Mouse (Mus musculus) left cerebral cortex, postnatal 25 days (tissue): Measurements from ENCODE around the gene Map3k7. TPM values are rescaled to one million over a fixed set of nuclear protein-coding genes. Genes with fewer than 3 reads are reported as not detected.
"Not testable (repeated sequence)": the region's sequence is repeated elsewhere in the genome, so short reads cannot be mapped to it uniquely, and the experiment has no call there.

Experiments used
- DNase-seq, 2 experiments: peaks; one replicate each; pipeline ENCODE4 v3.0.0; 2022; ENCODE audit warnings: low spot score in 2 of 2, mixed read lengths in 1 of 2
- intact Hi-C: fragments of 180-260 bp; cut with DNase I; formaldehyde crosslinking; loops from one replicate; pipeline ENCODE4 v1.15.1; 2025
- total RNA-seq, 2 experiments: library from RNA; stranded (reverse); gene quantifications; 2 replicates each; pipeline ENCODE4 v1.2.3; 2021

Map3k7 gene
- total RNA-seq, 2 experiments from 2014 or later: 40.1 to 45.1 TPM

GRCm38 (mm10) chr4:31972181-31972580, 8.3 kb downstream of the Map3k7 start:
- intact Hi-C loops: no loop called here
- DNase-seq: peak in 1 of 2 experiments; percentile 23

DNA sequence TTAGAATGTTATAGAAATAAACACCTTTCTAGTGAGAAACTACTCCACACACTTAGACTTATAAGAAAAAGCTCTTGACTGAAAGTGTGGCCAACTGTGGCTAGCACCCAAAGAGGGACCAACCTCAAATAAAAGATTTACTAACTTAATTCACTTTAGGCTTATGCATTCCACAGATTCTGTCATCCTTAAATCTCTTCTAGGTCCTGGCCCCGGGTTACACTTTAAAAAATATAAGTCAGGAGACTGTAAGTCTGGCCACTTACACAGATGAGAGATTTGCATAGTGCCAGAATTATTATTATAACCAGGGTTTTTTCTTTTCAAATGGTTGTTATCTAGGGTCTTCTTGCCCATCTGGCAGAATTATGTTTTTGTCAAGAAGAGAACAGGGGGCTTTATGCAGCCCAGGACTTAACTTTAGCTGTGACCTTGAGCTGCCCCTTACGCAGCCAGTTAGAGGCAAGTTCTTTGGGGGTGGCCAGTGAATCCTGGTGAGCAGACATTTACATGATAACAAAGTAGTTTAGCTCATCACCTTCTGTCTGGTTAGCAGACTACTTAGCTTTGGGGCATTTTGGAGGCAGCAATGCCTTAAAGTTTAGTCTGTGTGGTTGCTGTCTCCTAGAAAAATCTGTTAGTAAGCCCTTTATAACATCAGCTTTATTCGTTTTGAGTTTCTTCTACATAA, 11.5 kb downstream of the Map3k7 start:
- intact Hi-C loops: no loop called here
- no peak for DNase-seq

DNA sequence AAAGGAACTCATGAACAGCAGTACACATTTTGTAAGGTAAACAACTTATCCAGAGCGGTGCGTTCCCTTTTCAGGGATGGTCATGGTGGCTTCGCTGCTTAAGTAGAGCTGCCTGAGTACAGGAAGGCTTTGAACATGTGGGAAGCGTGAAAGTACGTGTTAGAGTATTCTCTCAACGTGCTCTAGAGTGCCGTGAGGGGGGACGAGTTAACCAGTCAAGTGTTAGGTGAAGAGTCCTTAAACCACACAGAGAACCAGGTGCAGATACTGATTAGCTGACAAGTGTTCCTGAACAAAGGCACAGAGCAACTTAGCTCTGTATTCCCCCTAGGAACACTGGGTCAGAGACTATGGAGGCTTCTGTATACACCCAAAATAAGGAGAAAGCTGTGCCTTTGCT, 18.0 kb downstream of the Map3k7 start:
- intact Hi-C loops: no loop called here
- DNase-seq: no peak

DNA sequence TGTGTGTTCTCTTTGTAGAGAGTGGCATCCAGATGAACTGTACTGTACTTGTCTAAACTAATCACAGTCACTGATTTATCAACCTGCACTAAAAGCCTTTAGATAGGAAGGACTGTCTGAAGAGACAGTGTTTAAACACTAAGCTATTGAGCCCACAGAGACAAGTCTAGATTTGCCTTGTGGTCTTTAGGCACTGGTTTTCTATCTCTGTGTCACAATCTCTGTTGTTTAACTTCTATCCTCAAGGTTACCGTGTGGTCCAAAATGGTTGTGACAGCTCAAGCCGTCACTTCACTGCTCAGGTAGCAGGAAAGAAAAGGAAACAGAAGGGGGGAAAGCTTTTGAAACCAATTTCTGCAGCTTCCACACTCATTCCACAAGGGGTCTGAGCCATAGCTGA, 29.5 kb downstream of the Map3k7 start:
- intact Hi-C loops: no loop called here
- no peak for DNase-seq

DNA sequence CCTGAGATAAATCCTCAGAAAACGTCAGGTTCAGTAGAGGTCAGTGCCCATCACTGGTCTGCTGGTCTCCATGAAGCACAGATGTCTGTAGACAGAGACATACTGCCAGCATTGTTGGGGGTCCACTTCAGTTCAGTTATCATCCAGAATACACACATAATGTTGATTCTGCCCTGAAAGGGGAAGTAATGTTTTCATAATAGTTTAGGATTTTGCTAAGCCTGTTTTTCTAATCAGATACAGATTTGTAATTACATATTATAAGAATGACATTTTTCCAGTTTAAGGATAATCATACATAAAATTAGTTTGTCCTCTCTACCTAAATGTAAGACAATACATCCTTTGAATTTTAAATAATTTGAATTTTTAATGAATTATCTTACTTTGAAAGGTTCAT, 30.0 kb downstream of the Map3k7 start:
- intact Hi-C loops: no loop called here
- no peak for DNase-seq

DNA sequence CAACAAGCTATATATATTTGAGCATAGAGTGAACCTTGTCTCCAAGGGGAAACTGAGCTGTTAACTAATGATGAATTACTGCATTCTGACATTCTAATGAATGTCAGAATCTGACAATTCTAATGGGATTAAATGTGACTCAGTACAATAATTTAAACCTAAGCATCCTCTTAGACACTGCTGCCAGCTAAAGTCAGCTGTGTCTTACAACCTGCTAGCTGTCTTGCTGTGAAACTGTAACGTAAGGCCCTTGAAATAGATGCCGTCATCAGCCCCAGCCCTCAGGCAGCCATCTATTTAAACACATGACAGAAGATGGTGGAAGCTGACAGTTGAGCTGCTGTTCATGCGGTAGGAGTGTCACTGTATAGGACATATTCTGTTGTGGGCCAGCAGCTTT, 37.6 kb downstream of the Map3k7 start:
- DNase-seq: no peak
- intact Hi-C loops: no loop called here

GRCm38 (mm10) chr4:32004773-32005591, 41.1 kb downstream of the Map3k7 start:
- intact Hi-C loops: no loop called here
- DNase-seq: no peak

- DNase-seq: no peak
- intact Hi-C loops: no loop called here
These were observed 43.3 kb downstream of the Map3k7 start for GRCm38 (mm10) chr4:32007174-32007573.

DNA sequence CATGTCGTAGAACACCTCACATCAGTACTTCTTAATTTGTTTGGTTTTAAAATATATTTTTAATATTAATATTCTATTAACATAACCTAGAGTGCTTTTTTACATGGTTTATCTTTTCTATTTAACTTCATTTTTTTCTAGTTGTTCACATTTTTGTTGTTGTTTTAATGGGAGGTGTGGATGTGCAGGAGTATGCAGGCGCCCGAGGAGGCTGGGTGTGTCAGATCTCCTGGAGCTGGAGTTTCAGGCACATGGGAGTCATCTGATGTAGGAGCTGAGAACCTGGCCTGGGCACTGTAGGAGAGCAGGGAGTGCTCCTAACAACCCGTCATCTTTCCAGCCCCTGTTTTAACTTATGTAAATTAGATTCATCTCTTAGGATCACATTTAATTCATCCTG, 44.2 kb downstream of the Map3k7 start:
- intact Hi-C loops: no loop called here
- no peak for DNase-seq

GRCm38 (mm10) chr4:32010808-32011207, 46.9 kb downstream of the Map3k7 start:
- intact Hi-C loops: no loop called here
- DNase-seq: no peak

- intact Hi-C loops: no loop called here
- no peak for DNase-seq
These were observed 47.5 kb downstream of the Map3k7 start for GRCm38 (mm10) chr4:32011218-32011973.

DNA sequence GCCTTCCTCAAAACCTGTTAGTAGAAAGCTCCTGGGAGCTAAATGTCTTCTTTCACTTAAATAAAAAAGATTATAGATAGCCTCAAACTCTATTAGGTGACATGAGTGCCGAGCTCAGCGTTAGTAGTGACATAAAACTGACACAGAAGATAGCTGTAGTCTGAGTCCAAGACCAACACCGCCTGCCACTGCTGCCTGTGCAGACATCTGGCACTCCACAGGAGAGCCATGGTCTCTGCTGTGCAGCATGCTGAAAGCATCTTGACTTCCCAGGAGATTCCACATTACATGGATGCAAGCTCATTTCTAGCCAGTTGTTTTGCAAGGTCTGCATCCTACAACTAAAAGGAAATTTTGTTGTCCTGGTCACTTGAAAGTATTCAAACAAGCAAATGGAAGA, 57.2 kb downstream of the Map3k7 start:
- intact Hi-C loops: no loop called here
- DNase-seq: no peak

GRCm38 (mm10) chr4:32022321-32022720, 58.4 kb downstream of the Map3k7 start:
- peak in 1 of 2 experiments; percentile 33 for DNase-seq
- intact Hi-C loops: no loop called here

DNA sequence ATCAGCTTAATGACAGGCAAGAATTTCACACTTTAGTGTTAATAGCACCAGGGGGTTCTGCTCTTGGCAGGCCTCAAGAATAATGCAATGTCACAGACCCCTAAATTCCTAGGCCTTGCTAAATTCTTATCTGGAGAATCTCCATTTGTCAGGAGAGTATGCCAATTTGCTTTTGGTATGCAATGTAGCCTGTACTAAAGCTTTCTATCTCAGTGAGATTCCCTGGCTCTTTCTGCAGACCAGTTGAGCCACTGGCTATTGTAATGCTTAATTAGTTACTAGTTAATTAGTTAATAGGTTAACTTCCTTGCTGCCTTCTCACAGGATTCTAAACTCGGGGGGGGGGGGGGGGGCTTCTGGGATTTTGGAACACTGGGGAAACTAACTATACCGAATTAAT, 60.3 kb downstream of the Map3k7 start:
- DNase-seq, intact Hi-C loops: not testable (repeated sequence)

- intact Hi-C loops: no loop called here
- no peak for DNase-seq
These were observed 61.2 kb downstream of the Map3k7 start for GRCm38 (mm10) chr4:32025105-32025504.

GRCm38 (mm10) chr4:32027094-32027493, 63.2 kb downstream of the Map3k7 start:
- DNase-seq: no peak
- intact Hi-C loops: no loop called here

DNA sequence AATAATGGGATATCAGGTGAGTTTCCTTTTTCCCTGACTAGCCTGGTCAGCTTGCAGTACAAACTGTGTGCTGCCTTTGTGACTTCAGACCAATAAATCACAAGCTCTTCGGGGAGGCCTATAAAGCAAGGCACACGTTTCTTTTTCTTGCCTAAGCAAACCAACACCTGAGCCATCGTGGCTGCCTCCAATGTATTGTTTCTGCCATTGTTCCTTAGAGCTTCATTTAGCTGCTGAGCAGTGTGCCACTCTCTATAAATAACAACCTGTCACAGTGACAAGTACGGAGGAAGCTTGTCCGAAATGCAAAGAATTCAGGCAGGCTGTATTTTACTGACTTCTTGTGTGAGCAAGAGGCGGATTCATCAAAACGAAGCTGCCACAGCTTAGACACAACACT, 73.4 kb downstream of the Map3k7 start:
- no peak for DNase-seq
- intact Hi-C loops: no loop called here

- peak in 1 of 2 experiments; percentile 16 for DNase-seq
- intact Hi-C loops: no loop called here
These were observed 78.0 kb downstream of the Map3k7 start for GRCm38 (mm10) chr4:32041741-32042452.

DNA sequence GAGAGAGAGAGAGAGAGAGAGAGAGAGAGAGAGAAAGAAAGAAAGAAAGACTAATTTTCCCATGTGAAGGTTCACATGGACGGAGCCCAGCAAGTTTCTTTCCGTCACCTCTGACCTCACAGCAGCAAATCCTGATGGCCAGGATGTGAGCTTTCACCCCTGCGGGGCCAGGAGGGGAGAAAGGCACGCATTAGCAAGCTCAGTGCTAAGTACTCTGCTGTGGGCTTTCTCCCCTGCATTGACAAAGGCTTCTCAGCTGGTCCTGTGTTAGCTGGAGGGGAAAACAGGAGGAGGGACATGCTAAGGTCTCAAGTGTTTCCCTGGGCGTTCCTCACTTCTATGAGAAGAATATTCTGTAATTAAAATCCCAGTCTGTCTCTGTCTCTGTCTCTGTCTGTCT, 81.3 kb downstream of the Map3k7 start:
- no peak for DNase-seq
- intact Hi-C loops: no loop called here

DNA sequence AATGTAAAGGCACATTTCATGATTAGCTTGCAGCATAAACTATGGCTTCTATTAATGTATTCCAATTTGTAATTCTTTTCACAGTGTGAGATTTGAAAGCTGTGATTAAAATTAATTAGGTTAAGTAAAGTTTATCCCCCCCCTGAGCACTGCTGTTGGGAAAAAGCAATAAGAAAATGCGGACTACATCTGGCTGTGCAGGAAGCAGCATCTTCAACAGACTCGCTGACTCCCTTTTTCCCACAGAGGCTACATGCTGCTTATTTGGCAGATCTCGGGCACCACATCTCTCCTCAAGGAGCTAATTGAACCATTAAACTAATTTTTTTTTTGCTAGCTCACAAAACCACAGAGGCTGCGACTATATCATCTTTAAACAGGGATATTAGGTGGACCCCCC, 85.9 kb downstream of the Map3k7 start:
- intact Hi-C loops: loop anchor here (10.0 kb wide), 2 partner anchors 365 to 485 kb away; no protein-coding TSS in a partner anchor
- no peak for DNase-seq
